Mouse (Mus musculus) cortical plate, adult 2 months (tissue): ENCODE data around the gene Lamc1.

ENCODE experiments used
- CTCF ChIP-seq: fragments of 200-500 bp; IDR thresholded peaks from 2 replicates; pipeline ENCODE4 v1.5.1; 2011; ENCODE audit warnings: mild to moderate bottlenecking, control low read depth, low read length; ENCODE audit not compliant: insufficient read depth; ENCODE audit errors: extremely low read depth
- POLR2A ChIP-seq: fragments of 200-500 bp; IDR thresholded peaks from 2 replicates; pipeline ENCODE4 v1.6.1; 2011; ENCODE audit warnings: mild to moderate bottlenecking, low read length, control low read depth; ENCODE audit not compliant: insufficient read depth; ENCODE audit errors: extremely low read depth

DNA sequence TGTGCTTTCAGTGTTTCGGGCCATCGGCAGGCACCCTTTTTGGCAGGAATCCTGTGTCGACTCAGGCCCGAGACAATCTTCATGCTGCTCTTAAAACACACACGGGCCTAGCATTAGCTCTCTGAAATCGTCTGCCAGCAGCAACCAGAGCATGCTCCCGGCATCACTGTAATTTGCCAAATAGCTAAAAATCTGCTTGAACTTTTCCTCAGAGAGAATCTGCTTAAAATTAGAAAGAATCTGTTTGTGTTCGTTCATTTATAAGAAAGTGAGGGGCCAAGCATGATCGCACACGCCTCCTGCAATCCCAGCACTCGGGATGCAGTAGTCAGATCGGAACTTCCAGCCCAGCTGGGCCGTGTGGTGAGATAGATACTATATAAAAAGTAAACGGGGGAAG, 131.1 kb downstream of the Lamc1 start:
- TF ChIP-seq CTCF (no peak), POLR2A (no peak)
